In genomic region chr1:79710216-79710615, GRCm38 (mm10) we compare ENCODE assay signal across 18 mouse cellular contexts. TPM values are rescaled to one million over a fixed set of nuclear protein-coding genes. Genes with fewer than 3 reads are reported as not detected.
DNase-seq lines count a peak whose midpoint lies in the region; ATAC-seq and TF ChIP-seq lines count a peak whose summit lies in the region.
"Had no signal": no experiment of that assay in that cellular context is flagged by ENCODE, and none has a peak within 500 bp of the region (broad histone marks: within the 10 kb centered on the region; RNA-seq: fewer than 3 reads in every experiment).

No protein-coding gene starts in this region.

- no peak overlapping the region for H3K4me3 ChIP-seq in embryonic facial prominence, embryonic 12.5 days
- no peak overlapping the region for H3K4me3 ChIP-seq in embryonic facial prominence, embryonic 10.5 days
- no peak overlapping the region for H3K4me3 ChIP-seq in hindbrain, embryonic 16.5 days (ENCODE audit: low read length)
- H3K4me3 ChIP-seq in hindbrain, embryonic 11.5 days (ENCODE audit: low read depth, low read length): no peak overlapping the region
- no peak overlapping the region for H3K4me3 ChIP-seq in midbrain, embryonic 13.5 days (replicated peaks)
- H3K4me3 ChIP-seq in midbrain, postnatal 0 days (ENCODE audit: low read depth, low read length): no peak overlapping the region
- H3K4me3 ChIP-seq: erythroblast, embryonic 14.5 days; gastrocnemius, adult 2 months; liver, embryonic 13.5 days; myocyte had no signal

- H3K27ac ChIP-seq in embryonic facial prominence, embryonic 12.5 days: 0 out of 2 replicates have a peak overlapping the region, but pooled peaks have one; percentile 36
- no peak overlapping the region; the same call in 1 of the 2 replicates for H3K27ac ChIP-seq in embryonic facial prominence, embryonic 10.5 days (replicated peaks)
- H3K27ac ChIP-seq in hindbrain, embryonic 16.5 days (ENCODE audit: low read depth, low read length): no peak overlapping the region
- H3K27ac ChIP-seq in hindbrain, embryonic 11.5 days (ENCODE audit: low read depth, low read length): no peak overlapping the region
- 0 out of 2 replicates have a peak overlapping the region, but pooled peaks have one; percentile 39 for H3K27ac ChIP-seq in midbrain, embryonic 13.5 days
- no peak overlapping the region for H3K27ac ChIP-seq in midbrain, postnatal 0 days (ENCODE audit: low read depth, low read length)
- H3K27ac ChIP-seq: liver, embryonic 13.5 days; stomach, postnatal 0 days had no signal

- no peak for ATAC-seq in embryonic facial prominence, embryonic 12.5 days (ENCODE audit: insufficient number of reproducible peaks, insufficient read depth, low FRiP score, low TSS enrichment)
- ATAC-seq in hindbrain, embryonic 16.5 days: 0 out of 2 replicates have a peak, but pooled peaks have one; percentile 29
- no peak for ATAC-seq in hindbrain, embryonic 11.5 days (ENCODE audit: low FRiP score)
- no peak for ATAC-seq in midbrain, embryonic 13.5 days
- no peak for ATAC-seq in midbrain, postnatal 0 days (ENCODE audit: low FRiP score)

- no peaks in the 10 kb centered on the region for H3K9me3 ChIP-seq in embryonic facial prominence, embryonic 12.5 days
- no peaks in the 10 kb centered on the region for H3K9me3 ChIP-seq in embryonic facial prominence, embryonic 10.5 days
- H3K9me3 ChIP-seq in hindbrain, embryonic 16.5 days (ENCODE audit: control insufficient read depth, low read length): no peaks in the 10 kb centered on the region
- no peaks in the 10 kb centered on the region for H3K9me3 ChIP-seq in hindbrain, embryonic 11.5 days (ENCODE audit: control insufficient read depth, low read length)
- H3K9me3 ChIP-seq in midbrain, embryonic 13.5 days: no peaks in the 10 kb centered on the region
- H3K9me3 ChIP-seq in midbrain, postnatal 0 days (ENCODE audit: low read length): no peaks in the 10 kb centered on the region
- H3K9me3 ChIP-seq: liver, embryonic 13.5 days; megakaryocyte, embryonic 14.5 days had no signal

- peaks cover 4% of the 10 kb centered on the region; the same call in 1 of the 2 replicates for H3K4me1 ChIP-seq in embryonic facial prominence, embryonic 12.5 days
- H3K4me1 ChIP-seq in embryonic facial prominence, embryonic 10.5 days: 0 out of 2 replicates have a peak, but pooled peaks cover 3% of the 10 kb centered on the region
- H3K4me1 ChIP-seq in hindbrain, embryonic 16.5 days (ENCODE audit: control insufficient read depth, insufficient read depth, low read depth, low read length): peaks cover 11% of the 10 kb centered on the region
- no peaks in the 10 kb centered on the region for H3K4me1 ChIP-seq in hindbrain, embryonic 11.5 days (replicated peaks; ENCODE audit: control insufficient read depth, insufficient read depth, low read length)
- peaks cover 10% of the 10 kb centered on the region for H3K4me1 ChIP-seq in midbrain, embryonic 13.5 days (replicated peaks)
- no peaks in the 10 kb centered on the region; the same call in 1 of the 2 replicates for H3K4me1 ChIP-seq in midbrain, postnatal 0 days (ENCODE audit: insufficient read depth, low read length)

- no peak overlapping the region for H3K4me2 ChIP-seq in embryonic facial prominence, embryonic 12.5 days (replicated peaks)
- no peak overlapping the region for H3K4me2 ChIP-seq in hindbrain, embryonic 16.5 days (ENCODE audit: low read length)
- H3K4me2 ChIP-seq in hindbrain, embryonic 11.5 days (replicated peaks; ENCODE audit: low read depth, low read length): no peak overlapping the region
- H3K4me2 ChIP-seq in midbrain, embryonic 13.5 days (replicated peaks): no peak overlapping the region
- H3K4me2 ChIP-seq in midbrain, postnatal 0 days (ENCODE audit: low read depth, low read length, poor library complexity, severe bottlenecking): no peak overlapping the region
- H3K4me2 ChIP-seq: liver, embryonic 13.5 days had no signal

- H3K9ac ChIP-seq in embryonic facial prominence, embryonic 12.5 days: no peak overlapping the region
- H3K9ac ChIP-seq in hindbrain, embryonic 16.5 days (ENCODE audit: low read depth, low read length): no peak overlapping the region
- H3K9ac ChIP-seq in hindbrain, embryonic 11.5 days (ENCODE audit: low read depth, low read length): no peak overlapping the region
- H3K9ac ChIP-seq in midbrain, embryonic 13.5 days (replicated peaks): no peak overlapping the region
- H3K9ac ChIP-seq in midbrain, postnatal 0 days (replicated peaks; ENCODE audit: low read length, poor library complexity, severe bottlenecking): no peak overlapping the region
- H3K9ac ChIP-seq: liver, embryonic 13.5 days had no signal

- peaks cover 4% of the 10 kb centered on the region; the same call in 1 of the 2 replicates for H3K36me3 ChIP-seq in embryonic facial prominence, embryonic 12.5 days
- H3K36me3 ChIP-seq in embryonic facial prominence, embryonic 10.5 days (replicated peaks): peaks cover 30% of the 10 kb centered on the region
- H3K36me3 ChIP-seq in hindbrain, embryonic 16.5 days (ENCODE audit: control insufficient read depth, insufficient read depth, low read length): peaks cover 10% of the 10 kb centered on the region; the same call in 1 of the 2 replicates
- 0 out of 2 replicates have a peak, but pooled peaks cover 4% of the 10 kb centered on the region for H3K36me3 ChIP-seq in hindbrain, embryonic 11.5 days (ENCODE audit: control insufficient read depth, insufficient read depth, low read length)
- H3K36me3 ChIP-seq in midbrain, embryonic 13.5 days: peaks cover 57% of the 10 kb centered on the region
- peaks cover 45% of the 10 kb centered on the region for H3K36me3 ChIP-seq in midbrain, postnatal 0 days (ENCODE audit: insufficient read depth, low read length)

- no peak for TF ChIP-seq CTCF in midbrain, postnatal 0 days (IDR thresholded peaks at IDR 0.05)

- DNase-seq in embryonic facial prominence, embryonic 10.5 days (ENCODE audit: low spot score): no peak
- no peak for DNase-seq in hindbrain, embryonic 11.5 days (ENCODE audit: low spot score)
- DNase-seq in midbrain, postnatal 0 days (ENCODE audit: low spot score): no peak
- DNase-seq in thymus, postnatal 4 days: peak; percentile 54
- no peak for DNase-seq in frontal cortex, postnatal 25 days (ENCODE audit: low spot score in 2 of 2)
- DNase-seq: adrenal gland, postnatal 14 days; cerebellum, adult 9-11 months; embryo, embryonic 11 days; gastrocnemius, adult 2 months; liver, embryonic 13.5 days; lung, postnatal 10 days had no signal

- no peaks in the 10 kb centered on the region for H3K27me3 ChIP-seq in embryonic facial prominence, embryonic 12.5 days
- no peaks in the 10 kb centered on the region for H3K27me3 ChIP-seq in embryonic facial prominence, embryonic 10.5 days (replicated peaks; ENCODE audit: low read depth, poor library complexity, severe bottlenecking)
- no peaks in the 10 kb centered on the region for H3K27me3 ChIP-seq in hindbrain, embryonic 16.5 days (replicated peaks; ENCODE audit: control insufficient read depth, insufficient read depth, low read length)
- no peaks in the 10 kb centered on the region for H3K27me3 ChIP-seq in hindbrain, embryonic 11.5 days (ENCODE audit: control insufficient read depth, insufficient read depth, low read length)
- H3K27me3 ChIP-seq in midbrain, embryonic 13.5 days: no peaks in the 10 kb centered on the region
- H3K27me3 ChIP-seq in midbrain, postnatal 0 days (ENCODE audit: insufficient read depth, low read length): no peaks in the 10 kb centered on the region
- H3K27me3 ChIP-seq: liver, embryonic 13.5 days; megakaryocyte, embryonic 14.5 days had no signal

- WGBS in embryonic facial prominence, embryonic 12.5 days: 76% methylated on average over 8 of the region's 8 CpGs
- WGBS in embryonic facial prominence, embryonic 10.5 days: 88% methylated on average over 8 of the region's 8 CpGs
- 75% methylated on average over 8 of the region's 8 CpGs for WGBS in hindbrain, embryonic 16.5 days
- WGBS in hindbrain, embryonic 11.5 days: 84% methylated on average over 8 of the region's 8 CpGs
- 80% methylated on average over 8 of the region's 8 CpGs for WGBS in midbrain, embryonic 13.5 days
- 77% methylated on average over 8 of the region's 8 CpGs for WGBS in midbrain, postnatal 0 days

RNA-seq across cellular contexts. Expression of gene Ap1s3, which starts 38.4 kb away (rescaled TPM):
- polyA plus RNA-seq in embryonic facial prominence, embryonic 12.5 days (2016; fragmentation: Nextera tagmentation; extraction: Ambion mirVana): 0.18 and 0.25 TPM in 2 replicates
- polyA plus RNA-seq in embryonic facial prominence, embryonic 10.5 days (2016; fragmentation: Nextera tagmentation; extraction: Ambion mirVana): 0.24 and 0.41 TPM in 2 replicates
- polyA plus RNA-seq in hindbrain, embryonic 16.5 days (2015; fragmentation: Nextera tagmentation; extraction: Ambion mirVana): 0.16 and 0.40 TPM in 2 replicates
- 0.18 and 0.29 TPM in 2 replicates for polyA plus RNA-seq in hindbrain, embryonic 11.5 days (2014; fragmentation: Nextera tagmentation; extraction: Ambion mirVana)
- polyA plus RNA-seq in midbrain, embryonic 13.5 days (2015; fragmentation: Nextera tagmentation; extraction: Ambion mirVana): 0.15 TPM in 1 of 2 replicates, not detected in the other
- total RNA-seq in midbrain, postnatal 0 days (2014; rRNA removed): 0.57 and 0.82 TPM in 2 replicates
- polyA plus RNA-seq in midbrain, postnatal 0 days (2015; fragmentation: Nextera tagmentation; extraction: Ambion mirVana): 0.12 and 0.35 TPM in 2 replicates
- total RNA-seq: gastrocnemius, adult 2 months had no signal

Comparison
In these comparisons a context has a peak if more than half of its experiments do, and no peak if none do; other contexts are left out.
1. H3K27ac ChIP-seq: peak in embryonic facial prominence, embryonic 12.5 days (single experiment) and midbrain, embryonic 13.5 days (single experiment); none in embryonic facial prominence, embryonic 10.5 days (single experiment), hindbrain, embryonic 16.5 days (single experiment), hindbrain, embryonic 11.5 days (single experiment) and midbrain, postnatal 0 days (single experiment).